Mouse (Mus musculus) thymus, adult 2 months (tissue): Measurements from ENCODE around the gene Mt4. TPM values are rescaled to one million over a fixed set of nuclear protein-coding genes. Genes with fewer than 3 reads are reported as not detected.
A peak's percentile ranks its signal among the peaks of the same experiment; 100 is the strongest.

Source experiments
- DNase-seq: peaks from one replicate; pipeline ENCODE4 v3.0.0; 2021
- H3K27ac ChIP-seq: fragments of 200-500 bp; 2 replicates; pipeline ENCODE4 v1.5.1; 2012; ENCODE audit warnings: low read length, control low read depth; ENCODE audit not compliant: control insufficient read depth, insufficient read depth
- H3K27me3 ChIP-seq: fragments of 200-500 bp; 2 replicates; pipeline ENCODE4 v1.6.1; 2012; ENCODE audit warnings: mild to moderate bottlenecking, low read length, moderate library complexity, mixed read lengths; ENCODE audit not compliant: control insufficient read depth, insufficient read depth
- H3K36me3 ChIP-seq: fragments of 200-500 bp; 2 replicates; pipeline ENCODE4 v1.6.1; 2012; ENCODE audit warnings: mild to moderate bottlenecking, low read length, moderate library complexity; ENCODE audit not compliant: control insufficient read depth, insufficient read depth
- H3K4me1 ChIP-seq: fragments of 200-500 bp; replicated peaks from 2 replicates; pipeline ENCODE4 v1.6.1; 2012; ENCODE audit warnings: low read length; ENCODE audit not compliant: control insufficient read depth, insufficient read depth
- H3K4me3 ChIP-seq: fragments of 200-500 bp; 2 replicates; pipeline ENCODE4 v1.5.1; 2012; ENCODE audit warnings: mild to moderate bottlenecking, low read length, control low read depth, moderate library complexity; ENCODE audit not compliant: control insufficient read depth, insufficient read depth
- CTCF ChIP-seq: fragments of 200-500 bp; IDR thresholded peaks from 2 replicates; pipeline ENCODE4 v1.5.1; 2012; ENCODE audit warnings: mild to moderate bottlenecking, control low read depth, low read length, moderate library complexity, borderline replicate concordance; ENCODE audit not compliant: control insufficient read depth, poor library complexity, insufficient read depth; ENCODE audit errors: extremely low read depth
- POLR2A ChIP-seq: fragments of 200-500 bp; IDR thresholded peaks from 2 replicates; pipeline ENCODE4 v1.6.1; 2012; ENCODE audit warnings: mild to moderate bottlenecking, low read length, control low read depth, moderate library complexity; ENCODE audit not compliant: control insufficient read depth, poor library complexity, insufficient read depth; ENCODE audit errors: extremely low read depth
- WGBS: fragments of 180-500 bp; shearing (Covaris S2); methylation state at CpG from one replicate; pipeline ENCODE4 v1.1.7; 2018; 5-methylcytosine and 5-hydroxymethylcytosine counted together
- polyA plus RNA-seq: library from polyadenylated mRNA; depleted of rRNA; stranded (reverse); fragments of >200 nt; gene quantifications from 2 replicates; pipeline ENCODE4 v1.2.3, GENCODE M21; 2012; rRNA removed

Mt4 gene
- polyA plus RNA-seq, 1 experiment = 12.1 TPM

DNA sequence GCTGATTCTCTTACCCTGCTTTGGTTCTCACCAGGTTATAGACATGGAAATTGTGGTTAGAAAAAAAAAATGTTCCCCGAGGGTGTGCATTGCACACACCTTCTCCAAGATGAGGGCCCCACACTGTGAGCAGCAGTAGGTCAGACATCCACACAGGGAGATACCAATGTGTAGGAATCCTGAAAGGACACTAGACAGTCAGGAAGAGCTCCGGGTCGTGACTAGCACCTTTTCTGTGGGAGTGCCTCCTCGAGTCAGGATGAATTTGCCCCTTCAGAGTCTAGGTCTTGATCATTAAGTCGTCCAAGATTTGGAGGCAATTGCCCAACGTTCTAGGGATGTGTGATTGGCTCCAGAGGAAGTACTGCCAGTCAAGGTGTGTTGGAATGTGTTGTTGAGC, 48.8 kb downstream of the Mt4 start:
- TF ChIP-seq CTCF (no peak), POLR2A (no peak)
- Histone ChIP-seq H3K4me3 (no peak overlapping the region), H3K4me1 (peaks cover 10% of the 10 kb centered on the region; the same call in 1 of the 2 replicates), H3K27ac (no peak overlapping the region), H3K27me3 (peaks cover 3% of the 10 kb centered on the region; the same call in 1 of the 2 replicates), H3K36me3 (no peaks in the 10 kb centered on the region)
- no peak for DNase-seq
- 58% methylated on average over 6 of the region's 6 CpGs for WGBS

DNA sequence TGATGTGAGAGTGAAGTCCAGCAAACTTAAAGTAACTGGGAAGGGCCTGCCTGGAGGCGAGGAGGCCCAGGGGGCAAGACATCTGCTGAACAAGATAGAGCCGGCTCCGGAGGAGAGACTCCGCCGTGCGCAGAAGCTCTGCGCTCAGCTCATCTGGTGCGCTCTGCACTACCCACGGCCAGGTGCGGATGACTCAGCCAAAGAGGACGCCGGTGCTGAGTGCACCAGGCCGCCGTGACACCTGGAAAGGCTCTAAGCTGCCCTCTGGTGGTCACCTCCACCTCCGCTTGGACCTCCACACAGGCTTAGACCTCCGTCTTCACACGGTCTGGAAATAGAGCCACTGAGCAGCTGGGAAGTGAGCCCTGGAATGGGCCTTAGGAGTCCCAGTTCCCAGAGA, 49.5 kb downstream of the Mt4 start:
- DNase-seq = peak; percentile 77
- H3K27ac ChIP-seq = no peak overlapping the region
- H3K27me3 ChIP-seq = peaks cover 3% of the 10 kb centered on the region; the same call in 1 of the 2 replicates
- WGBS = 4% methylated on average over 17 of the region's 17 CpGs
- peaks cover 15% of the 10 kb centered on the region for H3K4me1 ChIP-seq
- H3K36me3 ChIP-seq = no peaks in the 10 kb centered on the region
- H3K4me3 ChIP-seq = no peak overlapping the region
- TF ChIP-seq POLR2A = no peak
- TF ChIP-seq CTCF = peak; percentile 64; the same call in 1 of the 2 replicates

DNA sequence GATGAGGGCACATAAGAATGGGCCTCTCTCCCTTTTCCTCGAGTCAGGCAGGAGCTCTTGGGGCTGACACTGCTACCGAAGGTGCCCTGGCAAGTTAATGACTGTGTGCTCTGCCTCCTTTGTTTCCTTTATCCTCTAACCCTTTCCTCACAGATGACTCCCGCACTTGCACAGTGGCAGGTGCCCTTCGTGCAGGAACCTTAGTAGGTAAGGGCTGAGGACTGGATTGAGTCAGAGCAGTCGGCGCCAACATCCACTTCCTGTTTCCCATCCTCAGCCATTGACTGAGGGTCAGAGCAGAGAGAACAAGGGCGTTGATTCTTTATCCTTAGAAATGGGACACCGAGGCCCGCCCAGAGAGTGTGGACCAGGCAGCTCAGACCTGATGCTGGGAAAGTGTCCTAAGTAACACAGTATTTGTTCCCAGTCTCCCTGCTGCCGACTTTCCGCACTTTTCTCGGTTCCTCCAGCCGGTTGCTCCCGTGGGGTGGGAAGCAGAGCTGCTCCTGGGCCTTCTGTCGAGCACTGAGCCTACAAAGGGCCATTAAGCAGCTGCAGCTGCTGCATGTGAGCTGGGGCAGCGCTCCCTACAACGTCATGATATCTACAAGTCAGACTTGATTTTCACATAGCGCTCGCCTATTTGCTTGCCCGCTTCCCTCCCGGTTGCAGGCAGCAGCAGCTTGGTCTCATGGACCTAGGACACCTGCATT, 50.4 kb downstream of the Mt4 start:
- no peak overlapping the region for H3K27ac ChIP-seq
- H3K27me3 ChIP-seq = peaks cover 3% of the 10 kb centered on the region; the same call in 1 of the 2 replicates

More for the DNA sequence above, 50.4 kb downstream of the Mt4 start:
- H3K4me1 ChIP-seq = peaks cover 15% of the 10 kb centered on the region
- H3K36me3 ChIP-seq = no peaks in the 10 kb centered on the region
- no peak overlapping the region for H3K4me3 ChIP-seq
- DNase-seq = no peak
- TF ChIP-seq CTCF = no peak
- no peak for TF ChIP-seq POLR2A
- WGBS = 42% methylated on average over 21 of the region's 21 CpGs

Other genes with a start within 250 kb of the Mt4 start
- gene Amfr, start 124.4 kb upstream of the Mt4 start, polyA plus RNA-seq = 101 and 112 TPM in 2 replicates
- gene Nudt21, start 100.2 kb upstream of the Mt4 start, polyA plus RNA-seq = 67.4 and 98.3 TPM in 2 replicates
- gene Ogfod1, start 100.0 kb upstream of the Mt4 start, polyA plus RNA-seq = 8.8 and 9.0 TPM in 2 replicates
- gene Bbs2, start 38.3 kb upstream of the Mt4 start, polyA plus RNA-seq = 7.5 and 13.0 TPM in 2 replicates
- gene Mt3, start 15.4 kb downstream of the Mt4 start, polyA plus RNA-seq = 0.96 and 1.9 TPM in 2 replicates
- gene Mt2, start 35.5 kb downstream of the Mt4 start, polyA plus RNA-seq = 16.2 and 21.0 TPM in 2 replicates
- 155 and 260 TPM in 2 replicates for gene Mt1, start 41.9 kb downstream of the Mt4 start, polyA plus RNA-seq
- gene Nup93, start 77.4 kb downstream of the Mt4 start, polyA plus RNA-seq = 28.1 and 28.2 TPM in 2 replicates
- gene Slc12a3, start 192.0 kb downstream of the Mt4 start, polyA plus RNA-seq = 1.3 TPM in 2 replicates
- 198 and 218 TPM in 2 replicates for gene Herpud1, start 249.2 kb downstream of the Mt4 start, polyA plus RNA-seq